Mouse (Mus musculus) right cerebral cortex, postnatal 4 days (tissue): ENCODE data around the gene Gldc.

Experiments used
- DNase-seq: peaks from one replicate; pipeline ENCODE4 v3.0.0-alpha.2; 2022

The Gldc gene

DNA sequence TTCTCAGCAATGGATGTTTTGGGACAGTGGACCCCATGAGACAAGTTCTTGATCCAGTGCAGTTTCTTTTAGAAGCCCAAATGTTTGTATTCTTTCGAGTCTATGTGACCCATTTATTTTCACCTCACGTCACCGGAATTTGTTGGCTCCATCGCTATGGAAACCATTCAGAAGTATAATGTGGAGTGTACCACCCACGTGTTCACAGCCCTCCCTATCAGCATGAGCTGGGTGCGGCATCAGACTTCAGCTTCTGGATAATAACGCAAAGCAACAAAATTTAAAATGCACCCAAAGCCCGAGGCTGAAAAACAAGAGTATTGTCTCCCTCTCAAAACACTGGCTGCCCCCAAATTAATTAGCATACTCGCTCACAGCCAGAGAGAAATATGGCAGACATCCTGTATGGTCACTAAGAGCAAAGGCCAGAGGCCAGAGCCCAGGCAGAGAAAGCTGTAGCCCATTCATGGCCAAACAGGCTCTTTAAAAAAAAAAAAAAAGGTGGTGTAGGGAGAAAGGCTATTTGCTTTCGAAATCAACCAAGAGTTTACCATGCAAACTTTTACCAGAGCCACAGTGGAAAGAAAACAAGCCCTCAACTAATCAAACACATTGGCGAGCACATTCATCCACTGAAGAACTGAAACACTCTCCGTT, 18.1 kb downstream of the Gldc start:
- DNase-seq = peak; percentile 27

DNA sequence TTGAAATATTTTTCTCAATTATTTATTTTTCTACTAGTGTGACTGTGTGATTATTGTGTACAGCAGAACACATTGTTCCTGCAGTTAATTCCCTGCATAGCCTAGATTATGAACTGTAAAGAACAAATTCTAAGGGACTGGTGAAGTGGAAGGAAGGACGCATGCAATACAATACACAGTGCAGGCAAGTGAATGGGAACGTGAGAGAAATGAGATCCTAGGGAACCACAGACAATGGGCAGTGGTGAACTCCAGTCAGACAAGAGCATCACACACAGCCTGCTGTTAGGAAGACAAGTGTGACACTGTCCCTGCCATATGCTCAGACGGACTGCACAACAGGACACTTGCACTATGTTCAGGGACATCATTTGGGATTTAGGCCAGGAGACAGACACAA, 21.5 kb downstream of the Gldc start:
- no peak for DNase-seq

DNA sequence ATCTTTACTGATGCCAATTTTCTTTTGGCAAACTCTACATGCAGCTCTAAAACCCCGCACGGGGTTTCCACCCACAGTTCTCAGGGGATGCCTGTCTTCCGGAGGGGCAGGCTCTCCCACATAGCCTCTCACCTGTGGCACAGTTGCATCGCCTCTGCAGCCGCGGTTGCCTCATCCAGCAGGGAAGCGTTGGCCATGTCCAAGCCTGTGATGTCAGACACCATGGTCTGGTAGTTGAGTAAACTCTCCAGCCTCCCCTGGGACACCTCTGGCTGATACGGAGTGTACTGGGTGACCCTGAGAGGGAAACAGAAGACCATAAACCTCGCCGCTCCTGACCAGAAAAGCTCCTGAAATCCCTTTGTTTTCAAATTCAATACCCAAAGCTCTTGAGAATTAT, 23.9 kb downstream of the Gldc start:
- no peak for DNase-seq

DNA sequence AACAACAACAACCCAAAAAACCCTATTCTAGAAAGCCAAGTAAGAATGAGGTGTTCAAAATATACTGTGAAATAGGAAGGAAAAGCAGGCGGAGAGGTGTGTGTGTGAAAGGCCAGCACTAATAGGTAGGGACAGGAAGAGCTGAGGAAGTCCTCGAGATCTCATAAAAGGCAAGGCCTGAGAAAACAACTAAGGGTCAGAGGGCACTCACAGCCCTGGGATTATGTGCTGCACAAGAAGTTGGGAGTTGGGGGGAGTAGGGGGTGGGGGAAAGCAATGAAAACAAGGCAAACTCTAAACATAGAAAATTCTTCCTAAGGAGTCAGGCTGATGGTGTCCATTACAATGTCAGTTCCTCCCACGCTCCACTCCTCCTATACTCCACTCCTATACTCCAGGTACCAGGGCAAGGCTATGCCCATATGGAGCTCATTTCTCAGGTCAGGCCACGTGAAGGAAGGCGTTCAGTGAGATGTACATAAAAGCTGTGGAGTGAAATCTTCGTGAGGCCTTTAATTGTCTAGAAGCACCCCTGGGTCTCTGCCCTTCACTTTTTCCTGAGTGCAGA, 25.9 kb downstream of the Gldc start:
- no peak for DNase-seq

GRCm38 (mm10) chr19:30147306-30147705, 27.9 kb downstream of the Gldc start:
- DNase-seq = no peak

DNA sequence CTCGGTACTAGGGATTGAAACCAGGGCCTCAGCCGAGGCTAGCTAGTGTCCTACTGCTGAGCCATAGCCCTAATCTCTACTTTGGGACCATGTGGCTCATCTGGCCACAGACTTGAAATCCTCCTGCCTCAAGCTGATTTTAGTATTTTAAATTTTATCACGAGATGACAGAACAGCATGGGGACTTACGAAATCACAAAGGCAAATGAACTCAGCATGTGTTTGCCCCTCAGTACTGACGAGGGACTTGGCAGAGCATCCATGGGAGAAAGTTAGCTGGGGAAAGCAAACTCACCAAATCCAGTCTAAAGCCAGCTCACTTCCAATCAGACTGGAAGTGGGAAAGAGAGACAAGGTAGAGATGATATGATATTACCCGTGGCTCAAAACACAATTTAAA, 28.5 kb downstream of the Gldc start:
- no peak for DNase-seq

- no peak for DNase-seq
Observed at GRCm38 (mm10) chr19:30145106-30145505, 30.1 kb downstream of the Gldc start.

- no peak for DNase-seq
Observed at GRCm38 (mm10) chr19:30136308-30136707, 38.9 kb downstream of the Gldc start.

GRCm38 (mm10) chr19:30128177-30128576, 47.1 kb downstream of the Gldc start:
- no peak for DNase-seq

DNA sequence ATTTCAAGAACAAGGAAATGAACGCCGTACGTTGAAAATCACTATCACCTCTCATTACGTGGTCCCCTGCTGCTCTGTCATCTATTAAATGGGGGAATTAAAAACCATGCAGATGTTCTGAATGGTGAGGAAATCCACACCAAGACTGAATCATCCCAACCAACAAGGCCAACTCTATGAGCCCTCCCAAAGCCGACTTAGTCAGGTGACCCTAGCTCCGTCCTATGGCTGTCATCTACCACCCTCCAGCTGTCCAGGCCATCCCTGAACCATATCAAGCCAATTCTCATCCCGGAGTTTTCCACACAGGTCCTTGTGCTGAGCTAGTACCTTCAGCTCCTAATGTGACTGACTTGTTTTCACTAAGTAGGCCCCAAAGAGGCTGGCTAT, 49.6 kb downstream of the Gldc start:
- DNase-seq = no peak

DNA sequence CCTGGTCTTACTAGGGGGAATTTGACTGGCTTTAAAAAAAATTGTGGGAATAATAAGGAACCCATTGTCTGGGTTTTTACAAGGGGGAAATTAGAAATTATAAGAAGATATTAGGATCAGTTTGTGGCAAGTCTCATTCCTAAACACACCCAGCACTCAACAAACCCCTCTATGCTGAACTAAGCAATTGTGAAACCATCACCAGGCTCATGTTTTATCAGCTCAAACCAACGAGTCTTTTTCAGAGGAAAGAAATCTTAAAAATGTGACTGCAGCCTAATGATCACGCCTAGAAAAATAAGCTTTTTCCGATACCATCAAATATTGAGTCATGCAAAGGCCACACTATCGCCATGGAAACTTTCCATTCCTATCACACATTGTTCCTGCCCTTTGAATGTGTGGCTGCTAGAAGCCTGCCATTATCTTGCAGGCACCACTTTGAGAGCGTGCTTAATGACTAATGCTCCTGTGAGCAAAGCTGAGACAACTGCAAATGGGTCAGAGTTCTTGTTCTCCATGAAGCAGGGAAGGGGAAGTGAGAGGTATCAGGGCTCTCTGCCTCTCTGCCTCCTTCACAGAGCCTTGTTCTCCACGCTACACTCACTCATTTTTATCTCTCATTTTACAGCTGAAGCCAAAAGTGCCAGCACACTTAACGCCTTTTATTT, 50.1 kb downstream of the Gldc start:
- no peak for DNase-seq

- peak; percentile 43 for DNase-seq
Observed at GRCm38 (mm10) chr19:30118344-30119312, 56.6 kb downstream of the Gldc start.

- DNase-seq = peak; percentile 32
Observed at GRCm38 (mm10) chr19:30117775-30118174, 57.5 kb downstream of the Gldc start.

- DNase-seq = no peak
Observed at GRCm38 (mm10) chr19:30117241-30117640, 58.0 kb downstream of the Gldc start.

- no peak for DNase-seq
Observed at GRCm38 (mm10) chr19:30115606-30116005, 59.6 kb downstream of the Gldc start.

DNA sequence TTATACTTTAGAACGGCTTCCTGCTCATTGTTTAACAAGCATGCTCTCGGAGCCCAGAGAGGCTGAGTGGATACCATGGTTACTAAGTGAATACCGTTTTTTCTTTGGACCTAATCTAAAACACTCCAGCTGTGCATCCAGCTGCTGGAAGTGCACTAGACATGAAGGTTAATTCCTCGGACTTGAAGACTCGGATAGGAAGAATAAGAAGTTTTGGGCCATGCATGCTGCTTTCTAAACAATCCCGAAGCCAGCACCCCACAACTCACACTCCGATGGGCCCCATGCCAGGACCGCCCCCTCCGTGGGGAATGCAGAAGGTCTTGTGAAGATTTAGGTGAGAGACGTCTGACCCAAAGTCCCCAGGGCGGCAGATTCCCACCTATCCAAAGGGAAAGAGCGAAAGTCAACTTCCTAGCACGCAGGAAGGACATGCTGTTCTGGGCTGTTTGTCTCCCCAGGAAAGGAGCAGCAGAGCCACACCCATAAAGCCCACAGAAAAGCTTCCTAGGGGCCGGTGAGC, 60.2 kb downstream of the Gldc start:
- peak; percentile 37 for DNase-seq

DNA sequence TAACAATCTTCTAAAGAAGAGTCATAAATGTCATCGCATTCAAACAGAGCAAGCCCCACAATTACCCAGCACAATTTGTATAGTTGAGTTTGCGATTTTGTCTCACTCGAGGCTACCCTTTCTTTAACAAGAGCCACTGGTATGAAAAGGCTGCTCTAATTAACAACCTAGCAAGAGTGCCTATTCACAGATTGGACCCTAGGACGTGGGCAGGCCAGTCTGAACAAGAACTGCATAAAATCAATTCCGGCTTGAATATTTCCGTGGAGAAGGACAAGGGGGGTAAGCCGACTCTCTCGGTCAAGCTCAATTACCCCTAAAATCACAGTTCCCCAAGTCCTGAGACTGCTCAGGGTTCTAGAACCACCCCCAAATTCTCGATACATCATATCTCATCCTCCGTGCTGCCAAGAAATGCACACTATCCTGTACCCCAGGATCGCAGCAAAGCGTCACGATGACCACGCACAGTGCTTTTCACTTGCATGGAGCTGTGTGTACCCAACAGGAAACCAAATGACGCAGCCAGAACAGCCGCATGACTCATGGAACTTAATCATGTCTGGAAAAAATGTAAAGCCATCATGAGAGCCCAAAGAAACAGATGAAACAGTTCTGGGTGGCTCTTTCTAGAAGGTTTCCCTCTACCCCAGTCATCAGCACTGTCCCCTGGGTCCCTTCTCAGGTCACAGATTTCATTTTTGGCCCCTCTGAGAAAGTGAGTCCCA, 62.1 kb downstream of the Gldc start:
- no peak for DNase-seq

DNA sequence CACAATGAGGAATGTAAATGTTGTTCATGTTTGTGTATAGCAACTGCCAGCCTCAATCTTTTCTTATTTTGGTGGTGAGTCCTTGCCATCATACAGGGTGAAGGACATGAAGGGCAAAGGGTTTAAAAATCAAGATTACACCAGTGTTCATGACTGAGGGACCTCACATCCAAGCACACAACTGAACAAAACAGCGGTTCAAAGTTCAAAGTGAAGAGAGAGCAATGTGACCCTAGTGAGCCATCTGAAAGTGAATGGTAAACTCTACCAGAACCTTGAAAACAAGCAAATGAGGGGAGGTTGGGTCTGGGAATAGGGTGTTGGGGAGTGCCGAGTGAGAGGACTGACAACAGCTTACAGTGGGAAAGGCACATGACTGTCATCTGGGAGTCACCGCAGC, 63.8 kb downstream of the Gldc start:
- no peak for DNase-seq

- no peak for DNase-seq
Observed at GRCm38 (mm10) chr19:30109122-30109521, 66.1 kb downstream of the Gldc start.

GRCm38 (mm10) chr19:30108616-30109015, 66.6 kb downstream of the Gldc start:
- no peak for DNase-seq

DNA sequence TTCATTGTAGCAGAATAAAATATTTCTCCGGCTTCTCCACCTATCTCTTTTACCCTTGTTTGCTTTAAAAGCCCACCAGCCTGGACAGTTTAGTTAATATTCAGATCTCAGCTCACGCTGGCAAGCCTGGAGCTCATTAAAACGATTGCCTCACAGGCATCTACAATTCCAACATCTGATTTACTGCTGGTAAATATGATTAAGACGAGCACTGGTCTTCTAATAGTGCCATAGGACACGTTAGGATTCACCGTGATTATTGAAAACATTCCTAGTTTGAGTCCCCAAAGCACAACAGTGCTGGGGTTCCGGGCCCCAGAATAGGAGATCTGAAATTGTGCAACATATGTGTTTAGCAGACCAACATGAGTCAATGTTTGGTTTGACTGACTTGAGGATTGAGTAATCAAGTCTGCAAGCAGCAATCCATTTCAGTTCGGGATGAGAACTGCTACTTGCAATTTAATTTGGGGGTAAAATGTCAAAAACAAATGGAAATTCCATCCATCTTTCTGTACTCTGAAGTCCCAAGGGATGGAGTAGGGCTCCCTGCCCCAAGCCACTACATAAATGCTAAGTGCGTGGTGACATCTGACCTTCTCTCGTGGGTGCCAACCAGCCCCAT, 67.9 kb downstream of the Gldc start:
- no peak for DNase-seq
